In genomic region chr2:174673592-174674286, GRCm38 (mm10) we compare ENCODE assay signal across 8 mouse cellular contexts. TPM values are rescaled to one million over a fixed set of nuclear protein-coding genes. Genes with fewer than 3 reads are reported as not detected.
A peak's percentile ranks its signal among the peaks of the same experiment; 100 is the strongest.
DNase-seq lines count a peak whose midpoint lies in the region; ATAC-seq lines count a peak whose summit lies in the region.

No protein-coding gene starts in this region.

- peak; percentile 54 to 72 for DNase-seq in CD8-positive naive resting alpha-beta T cell, adult 2 months (ENCODE audit: low read depth in 2 of 2, low spot score in 2 of 2)
- peak; percentile 76 for DNase-seq in c-Kit-positive CD71-positive TER-119-negative erythroid progenitor cells, embryonic 14.5 days (ENCODE audit: low read depth)
- DNase-seq in forebrain, embryonic 11.5 days (ENCODE audit: low spot score) = peak; percentile 96
- peak; percentile 85 to 96 for DNase-seq in kidney, postnatal 36 days
- DNase-seq in neural tube, embryonic 11.5 days (ENCODE audit: low spot score) = peak; percentile 92

- H3K27ac ChIP-seq in forebrain, embryonic 11.5 days (ENCODE audit: low read depth, low read length) = no peak overlapping the region
- H3K27ac ChIP-seq in heart, embryonic 16.5 days (ENCODE audit: low read length) = peak overlapping the region; percentile 24
- H3K27ac ChIP-seq in liver, embryonic 15.5 days (replicated peaks) = no peak overlapping the region
- H3K27ac ChIP-seq in neural tube, embryonic 11.5 days (ENCODE audit: low read depth, low read length) = no peak overlapping the region
- H3K27ac ChIP-seq in stomach, embryonic 16.5 days (ENCODE audit: low read length) = peak overlapping the region; percentile 58

- H3K4me1 ChIP-seq in forebrain, embryonic 11.5 days (replicated peaks; ENCODE audit: control insufficient read depth, insufficient read depth, low read length) = peaks cover 7% of the 10 kb centered on the region; the same call in 1 of the 2 replicates
- peaks cover 7% of the 10 kb centered on the region for H3K4me1 ChIP-seq in heart, embryonic 16.5 days (ENCODE audit: control insufficient read depth, insufficient read depth, low read length)
- H3K4me1 ChIP-seq in liver, embryonic 15.5 days (replicated peaks) = peaks cover 18% of the 10 kb centered on the region
- H3K4me1 ChIP-seq in neural tube, embryonic 11.5 days (ENCODE audit: control insufficient read depth, insufficient read depth, low read length) = no peaks in the 10 kb centered on the region
- H3K4me1 ChIP-seq in stomach, embryonic 16.5 days (ENCODE audit: control insufficient read depth, insufficient read depth, low read length) = peaks cover 4% of the 10 kb centered on the region; the same call in 1 of the 2 replicates

- WGBS in forebrain, embryonic 11.5 days = under 1% methylated on average over 25 of the region's 25 CpGs
- under 1% methylated on average over 25 of the region's 25 CpGs for WGBS in heart, embryonic 16.5 days
- 1% methylated on average over 25 of the region's 25 CpGs for WGBS in liver, embryonic 15.5 days (ENCODE audit: insufficient replicate concordance)
- under 1% methylated on average over 25 of the region's 25 CpGs for WGBS in neural tube, embryonic 11.5 days
- WGBS in stomach, embryonic 16.5 days = 1% methylated on average over 25 of the region's 25 CpGs

- 0 out of 2 replicates have a peak, but pooled peaks cover 4% of the 10 kb centered on the region for H3K27me3 ChIP-seq in forebrain, embryonic 11.5 days (ENCODE audit: control insufficient read depth, insufficient read depth, low read length)
- H3K27me3 ChIP-seq in heart, embryonic 16.5 days (ENCODE audit: control insufficient read depth, insufficient read depth, low read length) = peaks cover 9% of the 10 kb centered on the region
- peaks cover 35% of the 10 kb centered on the region for H3K27me3 ChIP-seq in liver, embryonic 15.5 days
- H3K27me3 ChIP-seq in neural tube, embryonic 11.5 days (ENCODE audit: control insufficient read depth, insufficient read depth, low read length) = no peaks in the 10 kb centered on the region
- H3K27me3 ChIP-seq in stomach, embryonic 16.5 days (ENCODE audit: control insufficient read depth, insufficient read depth, low read length) = no peaks in the 10 kb centered on the region

- H3K36me3 ChIP-seq in forebrain, embryonic 11.5 days (ENCODE audit: control insufficient read depth, insufficient read depth, low read length) = no peaks in the 10 kb centered on the region
- no peaks in the 10 kb centered on the region for H3K36me3 ChIP-seq in heart, embryonic 16.5 days (ENCODE audit: control insufficient read depth, insufficient read depth)
- no peaks in the 10 kb centered on the region for H3K36me3 ChIP-seq in liver, embryonic 15.5 days (replicated peaks)
- H3K36me3 ChIP-seq in neural tube, embryonic 11.5 days (ENCODE audit: control insufficient read depth, insufficient read depth, low read length) = no peaks in the 10 kb centered on the region
- H3K36me3 ChIP-seq in stomach, embryonic 16.5 days (ENCODE audit: control insufficient read depth, insufficient read depth, low read length) = no peaks in the 10 kb centered on the region

- H3K4me2 ChIP-seq in forebrain, embryonic 11.5 days (ENCODE audit: low read depth, low read length, severe bottlenecking) = peak overlapping the region; percentile 84
- H3K4me2 ChIP-seq in heart, embryonic 16.5 days (ENCODE audit: low read depth, low read length) = peak overlapping the region; percentile 84
- peak overlapping the region; percentile 77 for H3K4me2 ChIP-seq in liver, embryonic 15.5 days
- peak overlapping the region; percentile 69 for H3K4me2 ChIP-seq in neural tube, embryonic 11.5 days (ENCODE audit: low read depth)
- peak overlapping the region; percentile 96 for H3K4me2 ChIP-seq in stomach, embryonic 16.5 days (ENCODE audit: low read depth, low read length)

- H3K4me3 ChIP-seq in forebrain, embryonic 11.5 days (ENCODE audit: low read depth, low read length) = peak overlapping the region; percentile 36
- H3K4me3 ChIP-seq in heart, embryonic 16.5 days (ENCODE audit: low read length) = peak overlapping the region; percentile 60
- H3K4me3 ChIP-seq in liver, embryonic 15.5 days (replicated peaks) = peak overlapping the region; percentile 47
- H3K4me3 ChIP-seq in neural tube, embryonic 11.5 days (ENCODE audit: low read depth, low read length) = peak overlapping the region; percentile 34
- H3K4me3 ChIP-seq in stomach, embryonic 16.5 days (replicated peaks; ENCODE audit: low read length) = peak overlapping the region; percentile 56

- no peaks in the 10 kb centered on the region for H3K9me3 ChIP-seq in forebrain, embryonic 11.5 days (ENCODE audit: control insufficient read depth, low read length)
- H3K9me3 ChIP-seq in heart, embryonic 16.5 days (replicated peaks; ENCODE audit: control insufficient read depth, low read length) = no peaks in the 10 kb centered on the region
- no peaks in the 10 kb centered on the region for H3K9me3 ChIP-seq in liver, embryonic 15.5 days (replicated peaks)
- no peaks in the 10 kb centered on the region for H3K9me3 ChIP-seq in neural tube, embryonic 11.5 days (ENCODE audit: control insufficient read depth, low read length)
- H3K9me3 ChIP-seq in stomach, embryonic 16.5 days (replicated peaks; ENCODE audit: control insufficient read depth, low read length) = no peaks in the 10 kb centered on the region

- peak overlapping the region; percentile 62 for H3K9ac ChIP-seq in forebrain, embryonic 11.5 days (ENCODE audit: low read length)
- peak overlapping the region; percentile 71 for H3K9ac ChIP-seq in heart, embryonic 16.5 days (ENCODE audit: low read length)
- H3K9ac ChIP-seq in liver, embryonic 15.5 days = peak overlapping the region; percentile 11; the same call in 1 of the 2 replicates
- peak overlapping the region; percentile 43 for H3K9ac ChIP-seq in neural tube, embryonic 11.5 days (ENCODE audit: low read length)
- H3K9ac ChIP-seq in stomach, embryonic 16.5 days (ENCODE audit: low read length) = peak overlapping the region; percentile 75

- peak; percentile 83 for ATAC-seq in forebrain, embryonic 11.5 days (replicated peaks; ENCODE audit: low FRiP score)
- ATAC-seq in heart, embryonic 16.5 days (replicated peaks; ENCODE audit: extremely low read depth, insufficient read depth, low FRiP score) = peak; percentile 63
- 0 out of 2 replicates have a peak, but pooled peaks have one; percentile 28 for ATAC-seq in liver, embryonic 15.5 days (ENCODE audit: insufficient read depth)
- peak; percentile 77 for ATAC-seq in neural tube, embryonic 11.5 days (ENCODE audit: insufficient read depth, low FRiP score, low TSS enrichment)
- ATAC-seq in stomach, embryonic 16.5 days (ENCODE audit: insufficient read depth, low FRiP score) = peak; percentile 77

RNA-seq across cellular contexts. Expression of gene Zfp831, which starts 30.4 kb away (rescaled TPM):
- not detected in 2 replicates for polyA plus RNA-seq in forebrain, embryonic 11.5 days (2014; fragmentation: Nextera tagmentation; extraction: Ambion mirVana)
- 0.01 and 0.04 TPM in 2 replicates for polyA plus RNA-seq in heart, embryonic 16.5 days (2015; fragmentation: Nextera tagmentation; extraction: Ambion mirVana)
- polyA plus RNA-seq in liver, embryonic 15.5 days (2015; fragmentation: Nextera tagmentation; extraction: Ambion mirVana) = 0.01 and 0.02 TPM in 2 replicates
- polyA plus RNA-seq in neural tube, embryonic 11.5 days (2014; fragmentation: Nextera tagmentation; extraction: Ambion mirVana) = 0.03 TPM in 1 of 2 replicates, not detected in the other
- polyA plus RNA-seq in stomach, embryonic 16.5 days (2015; fragmentation: Nextera tagmentation; extraction: Ambion mirVana) = 0.06 TPM in 1 of 2 replicates, not detected in the other

Comparison
In these comparisons a context has a peak if more than half of its experiments do, and no peak if none do; other contexts are left out.
1. ATAC-seq: peak in every context shown above with its lines; median percentile 83 in forebrain, embryonic 11.5 days; 77 in neural tube, embryonic 11.5 days; 77 in stomach, embryonic 16.5 days; 63 in heart, embryonic 16.5 days; 28 in liver, embryonic 15.5 days.
2. H3K27ac ChIP-seq: peak in heart, embryonic 16.5 days (single experiment) and stomach, embryonic 16.5 days (single experiment); none in forebrain, embryonic 11.5 days (single experiment), liver, embryonic 15.5 days (single experiment) and neural tube, embryonic 11.5 days (single experiment).
3. H3K9ac ChIP-seq: peak in every context shown above with its lines; median percentile 75 in stomach, embryonic 16.5 days; 71 in heart, embryonic 16.5 days; 62 in forebrain, embryonic 11.5 days; 43 in neural tube, embryonic 11.5 days; 11 in liver, embryonic 15.5 days.
4. Peak in every context shown above with its lines, with median percentiles within 50 percentile points of each other: DNase-seq, H3K4me2 ChIP-seq and H3K4me3 ChIP-seq.